Mouse (Mus musculus) macrophage (primary cell): Measurements from ENCODE around the gene Serinc4. TPM values are rescaled to one million over a fixed set of nuclear protein-coding genes. Genes with fewer than 3 reads are reported as not detected.

ENCODE experiments used
- H3K27ac ChIP-seq: fragments of 350-480 bp; formaldehyde crosslinking; 2 replicates; pipeline ENCODE4 v1.9.0; 2021
- H3K36me3 ChIP-seq: fragments of 350-480 bp; formaldehyde crosslinking; 2 replicates; pipeline ENCODE4 v1.9.0; 2021; ENCODE audit errors: inconsistent target
- H3K4me3 ChIP-seq: fragments of 350-480 bp; formaldehyde crosslinking; 2 replicates; pipeline ENCODE4 v1.9.0; 2021; ENCODE audit errors: inconsistent target
- H3K79me2 ChIP-seq: fragments of 350-480 bp; formaldehyde crosslinking; 2 replicates; pipeline ENCODE4 v1.9.0; 2021; ENCODE audit errors: inconsistent target
- WGBS: methylation state at CpG from one replicate; pipeline ENCODE4 v1.1.7; 2026; ENCODE audit warnings: inconsistent platforms; ENCODE audit not compliant: missing documents; 5-methylcytosine and 5-hydroxymethylcytosine counted together
- polyA plus RNA-seq: library from polyadenylated mRNA; stranded (reverse); fragments of 250-400 nt; gene quantifications from 3 replicates; pipeline ENCODE4 v1.2.4, GENCODE M21; 2018; ENCODE audit warnings: inconsistent platforms

Gene Serinc4
- polyA plus RNA-seq, 1 experiment from 2014 or later = 0.50 TPM

- Histone ChIP-seq H3K36me3 (no peaks in the 10 kb centered on the region), H3K79me2 (no peaks in the 10 kb centered on the region), H3K4me3 (no peak overlapping the region), H3K27ac (no peak overlapping the region)
Observed at GRCm38 (mm10) chr2:121403296-121403695, 53.3 kb downstream of the Serinc4 start.

GRCm38 (mm10) chr2:121396624-121397023 is 60.0 kb downstream of the Serinc4 start:
- H3K79me2 ChIP-seq = no peaks in the 10 kb centered on the region
- WGBS = 34% methylated on average over 8 of the region's 8 CpGs

More at GRCm38 (mm10) chr2:121396624-121397023, 60.0 kb downstream of the Serinc4 start:
- Histone ChIP-seq H3K27ac (no peak overlapping the region), H3K36me3 (no peaks in the 10 kb centered on the region), H3K4me3 (no peak overlapping the region)

Other genes with a start within 250 kb of the Serinc4 start
- 8.6 to 12.8 TPM (median 10.5 TPM) in 3 replicates for gene Trp53bp1, start 185.4 kb downstream of the Serinc4 start, polyA plus RNA-seq
- gene Map1a, start 167.2 kb downstream of the Serinc4 start, polyA plus RNA-seq = 0.02 to 0.24 TPM in 2 of 3 replicates, not detected in the other
- 9.7 to 11.8 TPM (median 10.4 TPM) in 3 replicates for gene Ppip5k1, start 101.4 kb downstream of the Serinc4 start, polyA plus RNA-seq
- gene Ckmt1, start 99.1 kb downstream of the Serinc4 start, polyA plus RNA-seq = not detected in 3 replicates
- gene Strc, start 69.6 kb downstream of the Serinc4 start, polyA plus RNA-seq = not detected in 3 replicates
- 359 to 654 TPM (median 440 TPM) in 3 replicates for gene Pdia3, start 43.0 kb downstream of the Serinc4 start, polyA plus RNA-seq
- gene Catsper2, start 43.0 kb downstream of the Serinc4 start, polyA plus RNA-seq = 0.42 to 0.65 TPM (median 0.48 TPM) in 3 replicates
- 0.10 to 0.13 TPM in 2 of 3 replicates, not detected in the other for gene Ell3, start 12.5 kb downstream of the Serinc4 start, polyA plus RNA-seq
- 394 to 858 TPM (median 784 TPM) in 3 replicates for gene Serf2, start 7.6 kb downstream of the Serinc4 start, polyA plus RNA-seq
- gene Hypk, start 3.5 kb downstream of the Serinc4 start, polyA plus RNA-seq = 13.5 to 25.3 TPM (median 20.5 TPM) in 3 replicates
- 30.4 to 59.5 TPM (median 36.3 TPM) in 3 replicates for gene Mfap1b, start 17.3 kb upstream of the Serinc4 start, polyA plus RNA-seq
- 25.0 to 47.6 TPM (median 28.9 TPM) in 3 replicates for gene Mfap1a, start 49.9 kb upstream of the Serinc4 start, polyA plus RNA-seq
- gene Wdr76, start 49.9 kb upstream of the Serinc4 start, polyA plus RNA-seq = 3.4 to 10.8 TPM (median 3.4 TPM) in 3 replicates